Mouse (Mus musculus) brown adipose tissue, adult 24 weeks (tissue): Measurements from ENCODE around the gene Mgme1. TPM values are rescaled to one million over a fixed set of nuclear protein-coding genes. Genes with fewer than 3 reads are reported as not detected.

Experiments
- H3K27ac ChIP-seq: fragments of 200-500 bp; replicated peaks from 2 replicates; pipeline ENCODE4 v1.5.1; 2012; ENCODE audit warnings: low read depth, mild to moderate bottlenecking, low read length
- H3K4me1 ChIP-seq: fragments of 200-500 bp; 2 replicates; pipeline ENCODE4 v1.6.1; 2012; ENCODE audit warnings: low read length, mixed read lengths; ENCODE audit not compliant: control insufficient read depth, insufficient read depth, insufficient read length
- H3K4me3 ChIP-seq: fragments of 200-500 bp; 2 replicates; pipeline ENCODE4 v1.5.1; 2012; ENCODE audit warnings: low read depth, mild to moderate bottlenecking, low read length, moderate library complexity; ENCODE audit not compliant: insufficient read depth
- polyA plus RNA-seq: library from polyadenylated mRNA; stranded (reverse); fragments of >200 nt; gene quantifications from 2 replicates; pipeline ENCODE4 v1.2.4, GENCODE M21; 2012; ENCODE audit not compliant: missing spikeins, insufficient read depth, insufficient read length

The Mgme1 gene
- polyA plus RNA-seq, 1 experiment = 21.4 TPM

- H3K4me3 ChIP-seq = no peak overlapping the region
- H3K27ac ChIP-seq = no peak overlapping the region
- H3K4me1 ChIP-seq = no peaks in the 10 kb centered on the region
Observed at GRCm38 (mm10) chr2:144310273-144310672, 39.8 kb downstream of the Mgme1 start.

GRCm38 (mm10) chr2:144311372-144311771, 40.9 kb downstream of the Mgme1 start:
- no peak overlapping the region for H3K4me3 ChIP-seq
- no peaks in the 10 kb centered on the region for H3K4me1 ChIP-seq
- H3K27ac ChIP-seq = no peak overlapping the region

GRCm38 (mm10) chr2:144324218-144324617, 53.8 kb downstream of the Mgme1 start:
- Histone ChIP-seq H3K4me3 (no peak overlapping the region), H3K4me1 (no peaks in the 10 kb centered on the region), H3K27ac (no peak overlapping the region)

GRCm38 (mm10) chr2:144329451-144329850, 59.0 kb downstream of the Mgme1 start:
- no peak overlapping the region for H3K4me3 ChIP-seq
- no peak overlapping the region for H3K27ac ChIP-seq

GRCm38 (mm10) chr2:144329937-144330336, 59.5 kb downstream of the Mgme1 start:
- H3K4me3 ChIP-seq = no peak overlapping the region
- no peaks in the 10 kb centered on the region; the same call in 1 of the 2 replicates for H3K4me1 ChIP-seq
- no peak overlapping the region for H3K27ac ChIP-seq

More at GRCm38 (mm10) chr2:144329451-144329850, 59.0 kb downstream of the Mgme1 start:
- no peaks in the 10 kb centered on the region; the same call in 1 of the 2 replicates for H3K4me1 ChIP-seq

GRCm38 (mm10) chr2:144330352-144330959, 60.0 kb downstream of the Mgme1 start:
- no peak overlapping the region for H3K27ac ChIP-seq
- no peaks in the 10 kb centered on the region; the same call in 1 of the 2 replicates for H3K4me1 ChIP-seq
- peak overlapping the region; percentile 59 for H3K4me3 ChIP-seq

Other genes with a start within 250 kb of the Mgme1 start
- not detected in 2 replicates for gene Banf2, start 237.6 kb upstream of the Mgme1 start, polyA plus RNA-seq
- 65.6 and 89.1 TPM in 2 replicates for gene Snx5, start 243 bp downstream of the Mgme1 start, polyA plus RNA-seq
- not detected in 2 replicates for gene Ovol2, start 61.5 kb downstream of the Mgme1 start, polyA plus RNA-seq
- gene Kat14, start 98.3 kb downstream of the Mgme1 start, polyA plus RNA-seq = 9.9 and 17.2 TPM in 2 replicates
- 3.4 and 6.3 TPM in 2 replicates for gene Pet117, start 98.3 kb downstream of the Mgme1 start, polyA plus RNA-seq